Mouse (Mus musculus) brain, embryonic 14.5 days (tissue): ENCODE measurements at regions not wholly inside any gene's neighbourhood (a gene's known extent, or its start where the extent isn't known, plus 50 kb on each side); places are given as distances from the start of the nearest gene placed in this dataset.

Experiments used
- CTCF ChIP-seq: fragments of 200-500 bp; IDR thresholded peaks from 2 replicates; pipeline ENCODE4 v1.5.1; 2012; ENCODE audit warnings: inconsistent platforms, mild to moderate bottlenecking, moderate library complexity, borderline replicate concordance; ENCODE audit not compliant: insufficient read depth, insufficient read length; ENCODE audit errors: extremely low read depth
- POLR2A ChIP-seq: fragments of 200-500 bp; IDR thresholded peaks from 2 replicates; pipeline ENCODE4 v1.6.1; 2012; ENCODE audit warnings: mild to moderate bottlenecking, inconsistent platforms, borderline replicate concordance; ENCODE audit not compliant: poor library complexity, insufficient read depth, insufficient read length, severe bottlenecking; ENCODE audit errors: extremely low read depth

DNA sequence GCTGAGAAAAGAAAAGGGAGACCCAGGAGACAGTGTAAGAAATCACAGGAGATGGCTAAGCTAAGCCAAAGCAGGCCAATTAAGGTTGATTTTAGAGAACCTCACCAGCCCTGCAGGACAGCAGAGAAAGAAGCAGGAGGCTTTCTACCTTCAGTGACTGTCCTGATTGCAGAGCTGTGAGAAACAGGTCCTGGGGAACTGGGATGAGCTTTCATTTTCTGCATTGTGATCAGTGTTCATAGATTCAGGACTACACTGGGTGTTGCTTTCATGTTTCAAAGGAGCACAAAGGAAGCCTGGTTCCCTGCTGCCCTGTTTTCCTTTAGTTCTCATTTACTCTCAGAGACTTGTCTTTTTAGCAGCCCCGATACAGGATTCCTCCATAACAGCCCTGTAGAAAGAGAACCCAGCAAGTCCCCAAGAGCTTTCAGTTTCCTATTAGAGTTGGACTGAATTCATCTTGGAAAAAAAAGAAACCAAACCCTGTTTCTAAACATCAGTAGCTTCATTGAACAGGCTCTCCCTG lies 1311.7 kb upstream of the Rag2 start:
- TF ChIP-seq CTCF, result no peak
- no peak for TF ChIP-seq POLR2A
